Mouse (Mus musculus): Measurements from ENCODE around the gene Mrpl43. TPM values are rescaled to one million over a fixed set of nuclear protein-coding genes. Genes with fewer than 3 reads are reported as not detected.

Mrpl43 gene
- polyA plus RNA-seq, 1 experiment from 2014 or later = 83.0 TPM

DNA sequence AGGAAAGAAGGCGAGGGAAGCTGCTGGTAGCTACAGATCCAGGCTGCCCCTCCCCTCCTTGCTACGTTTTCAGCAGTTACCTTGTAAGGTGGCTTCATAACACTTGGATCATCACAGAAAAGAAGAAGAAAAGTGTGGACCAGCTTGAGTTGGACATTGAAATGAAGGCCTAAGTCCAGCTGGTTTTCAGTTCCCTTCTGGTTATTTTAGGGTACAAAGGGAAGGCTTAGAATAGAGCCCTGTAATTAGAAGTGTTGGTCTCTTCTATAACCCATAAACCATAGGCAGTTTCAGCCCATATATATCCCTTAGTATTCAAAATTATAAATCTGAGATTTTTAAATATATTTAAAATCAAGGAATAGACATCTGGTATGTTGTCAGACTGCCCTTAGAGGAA lies 25.5 kb downstream of the Mrpl43 start:
- Histone ChIP-seq H3K36me3 (peaks cover 76% of the 10 kb centered on the region), H3K27me3 (ENCODE audit: insufficient read depth, poor library complexity, severe bottlenecking) (no peaks in the 10 kb centered on the region), H3K27ac (no peak overlapping the region), H3K9me3 (no peaks in the 10 kb centered on the region), H3K4me1 (replicated peaks) (no peaks in the 10 kb centered on the region), H3K4me3 (no peak overlapping the region)
- no peak for DNase-seq (ENCODE audit: low spot score)
- 92% methylated on average over 2 of the region's 2 CpGs for WGBS

DNA sequence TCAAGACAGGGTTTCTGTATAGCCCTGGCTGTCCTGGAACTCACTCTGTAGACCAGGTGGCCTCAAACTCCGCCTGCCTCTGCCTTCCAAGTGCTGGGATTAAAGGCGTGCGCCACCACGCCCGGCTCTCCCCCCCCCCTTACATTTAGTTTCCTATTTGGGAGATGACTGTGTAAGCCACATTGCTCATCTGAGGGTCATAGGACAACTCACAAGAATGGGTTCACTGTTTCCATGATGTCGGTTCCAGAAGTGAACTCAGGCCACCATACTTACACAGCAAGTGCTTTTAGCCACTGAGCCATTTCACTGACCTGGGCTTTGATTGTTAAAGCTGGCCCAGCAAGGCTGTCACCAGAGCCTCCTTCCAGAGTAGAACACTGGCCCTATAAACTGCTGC lies 29.1 kb downstream of the Mrpl43 start:
- WGBS = 87% methylated on average over 6 of the region's 6 CpGs
- Histone ChIP-seq H3K4me1 (replicated peaks) (no peaks in the 10 kb centered on the region), H3K4me3 (no peak overlapping the region), H3K27me3 (ENCODE audit: insufficient read depth, poor library complexity, severe bottlenecking) (no peaks in the 10 kb centered on the region), H3K36me3 (peaks cover 100% of the 10 kb centered on the region), H3K27ac (no peak overlapping the region), H3K9me3 (no peaks in the 10 kb centered on the region)
- DNase-seq (ENCODE audit: low spot score) = no peak

DNA sequence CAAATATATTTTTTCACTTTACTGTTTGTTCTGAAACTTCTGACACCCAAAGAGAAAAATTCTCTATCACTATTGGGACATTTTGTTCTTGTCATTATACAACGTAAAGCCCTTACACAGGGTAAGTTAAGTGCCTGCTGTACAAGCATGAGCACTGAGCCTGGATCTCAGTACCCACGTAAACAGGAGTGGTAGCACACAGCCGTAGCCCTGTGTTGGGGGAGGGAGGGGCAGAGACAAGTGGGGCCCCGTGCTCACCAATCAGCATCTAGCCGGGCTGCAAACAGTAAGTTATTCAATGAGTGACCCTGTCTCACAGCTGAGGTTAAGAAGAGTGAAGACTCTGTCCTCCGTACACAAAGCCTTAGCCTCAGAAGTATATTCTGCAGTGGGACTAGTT lies 29.6 kb downstream of the Mrpl43 start:
- WGBS = 85% methylated on average over 6 of the region's 6 CpGs

DNA sequence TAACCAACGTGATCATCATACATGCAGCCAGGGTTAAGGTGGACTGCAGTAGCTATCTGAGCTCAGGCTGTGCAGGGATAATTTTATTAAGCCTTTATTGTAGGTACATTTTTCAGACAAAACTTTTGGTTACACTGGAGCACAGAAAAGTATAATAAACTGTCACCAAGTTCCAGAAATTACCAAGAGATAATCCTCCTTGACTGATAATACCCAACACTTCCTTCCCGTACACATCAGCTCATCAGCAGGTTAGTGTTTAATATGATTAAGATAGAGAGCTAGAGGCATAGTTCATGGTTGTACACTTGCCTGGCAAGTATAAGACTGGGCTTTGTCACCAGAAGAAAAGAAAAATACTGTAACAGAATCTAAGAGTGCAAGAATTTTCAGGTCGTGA lies 37.9 kb downstream of the Mrpl43 start:
- whole genome bisulfite sequencing = 88% methylated on average over 3 of the region's 3 CpGs
- no peak overlapping the region for H3K27ac ChIP-seq
- no peaks in the 10 kb centered on the region for H3K4me1 ChIP-seq (replicated peaks)
- peaks cover 97% of the 10 kb centered on the region for H3K36me3 ChIP-seq
- DNase-seq (ENCODE audit: low spot score) = no peak
- no peaks in the 10 kb centered on the region for H3K9me3 ChIP-seq
- no peak overlapping the region for H3K4me3 ChIP-seq
- H3K27me3 ChIP-seq (ENCODE audit: insufficient read depth, poor library complexity, severe bottlenecking) = no peaks in the 10 kb centered on the region

More for the DNA sequence above, 29.6 kb downstream of the Mrpl43 start:
- Histone ChIP-seq H3K36me3 (peaks cover 100% of the 10 kb centered on the region), H3K27ac (no peak overlapping the region), H3K4me1 (replicated peaks) (no peaks in the 10 kb centered on the region), H3K9me3 (no peaks in the 10 kb centered on the region), H3K4me3 (no peak overlapping the region), H3K27me3 (ENCODE audit: insufficient read depth, poor library complexity, severe bottlenecking) (no peaks in the 10 kb centered on the region)
- no peak for DNase-seq (ENCODE audit: low spot score)

DNA sequence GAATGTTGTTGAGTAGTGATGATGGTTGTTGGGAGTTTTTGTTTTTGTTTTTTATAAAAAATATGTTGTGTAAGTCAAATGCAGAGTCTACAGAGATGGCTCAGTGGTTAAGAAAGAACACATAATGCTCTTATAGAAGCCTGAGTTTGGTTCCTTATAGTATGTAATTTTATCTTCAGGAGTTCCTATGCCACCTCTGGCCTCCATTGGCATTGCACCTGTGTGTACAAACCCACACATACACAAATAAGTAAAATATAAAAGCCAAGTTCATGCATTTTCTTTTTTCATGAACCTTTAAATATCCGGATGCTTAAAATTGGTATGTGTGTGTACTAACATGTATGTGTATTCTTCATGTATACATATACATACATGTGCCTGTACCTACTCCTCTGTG lies 40.3 kb downstream of the Mrpl43 start:
- 95% methylated on average over 1 of the region's 1 CpGs for WGBS
- peaks cover 97% of the 10 kb centered on the region for H3K36me3 ChIP-seq
- H3K27me3 ChIP-seq (ENCODE audit: insufficient read depth, poor library complexity, severe bottlenecking) = no peaks in the 10 kb centered on the region
- H3K4me3 ChIP-seq = no peak overlapping the region
- no peaks in the 10 kb centered on the region for H3K9me3 ChIP-seq
- DNase-seq (ENCODE audit: low spot score) = no peak
- H3K4me1 ChIP-seq (replicated peaks) = no peaks in the 10 kb centered on the region
- no peak overlapping the region for H3K27ac ChIP-seq

DNA sequence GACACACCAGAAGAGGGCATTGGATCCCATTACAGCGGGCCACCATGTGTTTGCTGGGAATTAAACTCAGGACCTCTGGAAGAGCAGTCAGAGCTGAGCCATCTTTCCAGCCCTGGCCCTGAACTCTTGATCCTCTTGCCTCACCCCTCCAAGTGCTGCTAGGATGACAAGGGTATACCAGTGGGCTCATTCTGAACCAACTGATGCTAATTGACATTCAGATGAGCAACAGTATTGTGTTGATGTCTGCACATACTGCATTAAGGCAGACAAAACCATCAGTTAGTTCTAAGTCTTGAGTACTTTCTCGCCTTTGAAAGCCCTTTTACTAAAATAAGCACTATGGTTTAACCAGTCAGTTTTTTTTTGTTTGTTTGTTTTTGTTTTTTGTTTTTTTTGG lies 46.6 kb downstream of the Mrpl43 start:
- WGBS = 92% methylated on average over 2 of the region's 2 CpGs
- H3K27me3 ChIP-seq (ENCODE audit: insufficient read depth, poor library complexity, severe bottlenecking) = no peaks in the 10 kb centered on the region
- H3K27ac ChIP-seq = no peak overlapping the region
- H3K4me1 ChIP-seq (replicated peaks) = no peaks in the 10 kb centered on the region
- no peak overlapping the region for H3K4me3 ChIP-seq
- no peak for DNase-seq (ENCODE audit: low spot score)
- H3K36me3 ChIP-seq = peaks cover 98% of the 10 kb centered on the region
- no peaks in the 10 kb centered on the region for H3K9me3 ChIP-seq

Other genes with a start within 250 kb of the Mrpl43 start
- 28.1 and 39.3 TPM in 2 replicates for gene Slf2, start 75.3 kb downstream of the Mrpl43 start, polyA plus RNA-seq (2016; fragmentation: Nextera tagmentation; extraction: Ambion mirVana)
- gene Sema4g, start 17.3 kb downstream of the Mrpl43 start, polyA plus RNA-seq (2016; fragmentation: Nextera tagmentation; extraction: Ambion mirVana) = 3.6 and 5.9 TPM in 2 replicates
- 23.6 and 32.6 TPM in 2 replicates for gene Twnk, start 779 bp downstream of the Mrpl43 start, polyA plus RNA-seq (2016; fragmentation: Nextera tagmentation; extraction: Ambion mirVana)
- gene Lzts2, start 8.0 kb upstream of the Mrpl43 start, polyA plus RNA-seq (2016; fragmentation: Nextera tagmentation; extraction: Ambion mirVana) = 67.5 and 69.1 TPM in 2 replicates
- 0.26 and 0.40 TPM in 2 replicates for gene Pdzd7, start 39.3 kb upstream of the Mrpl43 start, polyA plus RNA-seq (2016; fragmentation: Nextera tagmentation; extraction: Ambion mirVana)
- gene Sfxn3, start 41.1 kb upstream of the Mrpl43 start, polyA plus RNA-seq (2016; fragmentation: Nextera tagmentation; extraction: Ambion mirVana) = 9.8 and 17.8 TPM in 2 replicates
- 1.3 and 8.9 TPM in 2 replicates for gene Kazald1, start 68.8 kb upstream of the Mrpl43 start, polyA plus RNA-seq (2016; fragmentation: Nextera tagmentation; extraction: Ambion mirVana)
- 1.5 and 7.4 TPM in 2 replicates for gene Tlx1, start 144.2 kb upstream of the Mrpl43 start, polyA plus RNA-seq (2016; fragmentation: Nextera tagmentation; extraction: Ambion mirVana)
- gene Lbx1, start 229.4 kb upstream of the Mrpl43 start, polyA plus RNA-seq (2016; fragmentation: Nextera tagmentation; extraction: Ambion mirVana) = 1.4 and 8.9 TPM in 2 replicates